Comparison of ENCODE assay signal across 7 mouse cellular contexts in the genomic region with DNA sequence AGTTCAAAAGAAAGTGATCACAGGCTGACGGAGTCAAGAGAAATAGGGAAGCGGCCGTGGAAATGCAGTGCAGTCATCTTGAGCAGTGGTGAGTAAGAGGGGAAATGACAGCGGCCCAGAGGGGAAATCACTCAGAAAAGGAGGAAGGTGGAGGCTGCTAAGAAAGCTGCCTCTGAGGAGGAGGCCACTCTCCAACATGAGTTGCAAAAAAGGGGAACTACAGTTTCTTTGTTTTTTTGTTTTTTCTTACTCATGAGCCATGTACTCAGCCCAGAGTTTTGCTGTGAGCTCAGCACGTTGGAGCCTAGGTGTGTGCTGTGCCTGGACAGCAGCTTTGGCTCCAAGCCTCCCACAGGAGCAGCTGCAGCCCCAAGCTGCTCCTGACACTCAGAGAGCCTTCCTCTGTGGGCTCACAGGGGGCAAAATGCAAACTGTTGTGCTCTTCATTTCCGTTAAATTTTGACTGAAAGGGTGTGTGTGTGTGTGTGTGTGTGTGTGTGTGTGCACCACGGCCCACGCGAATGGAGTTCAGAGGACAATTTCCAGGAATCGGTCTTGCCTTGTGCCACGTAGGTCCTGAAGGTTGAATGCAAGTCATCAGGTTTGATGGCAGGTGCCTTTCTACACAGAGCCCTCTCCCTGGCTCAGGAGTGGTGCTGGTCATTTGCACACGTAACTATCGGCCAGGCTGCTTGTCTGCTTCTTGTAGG. TPM values are rescaled to one million over a fixed set of nuclear protein-coding genes. Genes with fewer than 3 reads are reported as not detected.
DNase-seq lines count a peak whose midpoint lies in the region; ATAC-seq and TF ChIP-seq lines count a peak whose summit lies in the region.

No protein-coding gene starts in this region.

- no peaks in the 10 kb centered on the region for H3K36me3 ChIP-seq in macrophage (ENCODE audit: inconsistent target)

- H3K4me1 ChIP-seq in lung, adult 2 months (ENCODE audit: control insufficient read depth, insufficient read depth, low read length), result peaks cover 3% of the 10 kb centered on the region; the same call in 1 of the 2 replicates

- WGBS in lung, adult 2 months, result 45% methylated on average over 13 of the region's 13 CpGs
- 9% methylated on average over 13 of the region's 13 CpGs for WGBS in macrophage (ENCODE audit: missing documents)

- DNase-seq in lung, adult 18-20 months, result peak; percentile 58 to 59
- DNase-seq in lung, adult 2 months, result no peak
- peak; percentile 55 for DNase-seq in thymus, postnatal 4 days
- DNase-seq in right cerebral cortex, adult 18-20 months, result no peak
- no peak for DNase-seq in adrenal gland, adult 8-10 months

- ATAC-seq in common myeloid progenitor, adult 5-6 weeks (replicated peaks; ENCODE audit: low read depth, poor library complexity, severe bottlenecking), result peak; percentile 93

- peak overlapping the region; percentile 95 for H3K27ac ChIP-seq in macrophage

- H3K79me2 ChIP-seq in macrophage (ENCODE audit: inconsistent target), result no peaks in the 10 kb centered on the region

- no peak overlapping the region for H3K4me3 ChIP-seq in lung, adult 2 months (replicated peaks; ENCODE audit: extremely low read depth, low read depth, low read length)
- H3K4me3 ChIP-seq in macrophage (ENCODE audit: inconsistent target), result no peak overlapping the region

- no peak for TF ChIP-seq CTCF in lung, adult 2 months (IDR thresholded peaks at IDR 0.05; ENCODE audit: insufficient read depth, low read length)

- TF ChIP-seq POLR2A in lung, adult 2 months (IDR thresholded peaks at IDR 0.05; ENCODE audit: borderline replicate concordance, extremely low read depth, low read depth, low read length), result no peak

RNA-seq across cellular contexts. Expression of gene Cass4, which starts 7.7 kb away (rescaled TPM):
- polyA plus RNA-seq in lung, adult 2 months (2012; rRNA removed), result 3.4 and 7.6 TPM in 2 replicates
- total RNA-seq in common myeloid progenitor, adult 5-6 weeks (2017), result 0.44 and 1.5 TPM in 2 replicates
- total RNA-seq in macrophage (2018; cell fraction: chromatin; rRNA removed), result 1 to 10 TPM in 14 of 26 experiments, under 1 TPM in 12; 0.19 to 9.7 (median 1.1) TPM
- total RNA-seq in macrophage (2018; cell fraction: cytosol; rRNA removed), result 1 to 10 TPM in 10 of 26 experiments, under 1 TPM in 16; 0.13 to 4.9 (median 0.87) TPM
- total RNA-seq in macrophage (2018; cell fraction: nucleus; rRNA removed), result 1 to 10 TPM in 17 of 26 experiments, under 1 TPM in 8, not detected in 1; 0.22 to 5.6 (median 1.4) TPM
- polyA plus RNA-seq in macrophage (2018), result 0.40 to 3.1 TPM (median 0.60 TPM) in 3 replicates
- under 1 TPM in 3 of 4 experiments, not detected in 1; 0.12 to 0.25 (median 0.19) TPM for total RNA-seq in adrenal gland, adult 8-10 months (2022)

RNA-seq across cellular contexts. Expression of gene Cstf1, which starts 30.8 kb away (rescaled TPM):
- polyA plus RNA-seq in lung, adult 2 months (2012; rRNA removed), result 22.4 and 23.1 TPM in 2 replicates
- 40.3 and 52.1 TPM in 2 replicates for total RNA-seq in common myeloid progenitor, adult 5-6 weeks (2017)
- 10 to 100 TPM in 24 of 26 experiments, 1 to 10 TPM in 2; 8.3 to 33.5 (median 15.8) TPM for total RNA-seq in macrophage (2018; cell fraction: chromatin; rRNA removed)
- 10 to 100 TPM in 24 of 26 experiments, 1 to 10 TPM in 2; 9.6 to 16.7 (median 14.1) TPM for total RNA-seq in macrophage (2018; cell fraction: cytosol; rRNA removed)
- 10 to 100 TPM; 10.8 to 29.2 (median 14.9) TPM for total RNA-seq in macrophage (2018; cell fraction: nucleus; rRNA removed)
- polyA plus RNA-seq in macrophage (2018), result 12.6 to 20.9 TPM (median 16.2 TPM) in 3 replicates
- total RNA-seq in adrenal gland, adult 8-10 months (2022), result 10 to 100 TPM; 29.3 to 35.3 (median 33.4) TPM

RNA-seq across cellular contexts. Expression of gene Aurka, which starts 30.9 kb away (rescaled TPM):
- polyA plus RNA-seq in lung, adult 2 months (2012; rRNA removed), result 1.0 and 2.0 TPM in 2 replicates
- 56.2 and 57.1 TPM in 2 replicates for total RNA-seq in common myeloid progenitor, adult 5-6 weeks (2017)
- total RNA-seq in macrophage (2018; cell fraction: chromatin; rRNA removed), result 10 to 100 TPM in 1 of 26 experiments, 1 to 10 TPM in 24, under 1 TPM in 1; 0.73 to 12.3 (median 3.2) TPM
- total RNA-seq in macrophage (2018; cell fraction: cytosol; rRNA removed), result 1 to 10 TPM; 2.2 to 6.8 (median 3.6) TPM
- 10 to 100 TPM in 1 of 26 experiments, 1 to 10 TPM in 25; 1.2 to 11.5 (median 2.4) TPM for total RNA-seq in macrophage (2018; cell fraction: nucleus; rRNA removed)
- 1.9 to 8.0 TPM (median 6.1 TPM) in 3 replicates for polyA plus RNA-seq in macrophage (2018)
- 1 to 10 TPM; 1.8 to 3.2 (median 2.5) TPM for total RNA-seq in adrenal gland, adult 8-10 months (2022)

RNA-seq across cellular contexts. Expression of gene Rtf2, which starts 39.1 kb away (rescaled TPM):
- polyA plus RNA-seq in lung, adult 2 months (2012; rRNA removed), result 34.1 and 47.6 TPM in 2 replicates
- 139 and 158 TPM in 2 replicates for total RNA-seq in common myeloid progenitor, adult 5-6 weeks (2017)
- total RNA-seq in macrophage (2018; cell fraction: chromatin; rRNA removed), result 100 to 1,000 TPM in 18 of 26 experiments, 10 to 100 TPM in 8; 73.1 to 320 (median 125) TPM
- 100 to 1,000 TPM; 107 to 184 (median 136) TPM for total RNA-seq in macrophage (2018; cell fraction: cytosol; rRNA removed)
- total RNA-seq in macrophage (2018; cell fraction: nucleus; rRNA removed), result 100 to 1,000 TPM in 13 of 26 experiments, 10 to 100 TPM in 13; 67.4 to 176 (median 100) TPM
- 128 to 215 TPM (median 170 TPM) in 3 replicates for polyA plus RNA-seq in macrophage (2018)
- total RNA-seq in adrenal gland, adult 8-10 months (2022), result 10 to 100 TPM; 77.2 to 92.4 (median 82.4) TPM

RNA-seq across cellular contexts. Expression of gene Fam210b, which starts 55.9 kb away (rescaled TPM):
- 21.3 and 25.4 TPM in 2 replicates for polyA plus RNA-seq in lung, adult 2 months (2012; rRNA removed)
- 5.6 and 6.8 TPM in 2 replicates for total RNA-seq in common myeloid progenitor, adult 5-6 weeks (2017)
- total RNA-seq in macrophage (2018; cell fraction: chromatin; rRNA removed), result 1 to 10 TPM in 17 of 26 experiments, under 1 TPM in 9; 0.43 to 4.8 (median 1.2) TPM
- 10 to 100 TPM in 1 of 26 experiments, 1 to 10 TPM in 25; 4.6 to 10.2 (median 7.0) TPM for total RNA-seq in macrophage (2018; cell fraction: cytosol; rRNA removed)
- total RNA-seq in macrophage (2018; cell fraction: nucleus; rRNA removed), result 1 to 10 TPM; 1.2 to 6.9 (median 2.2) TPM
- 7.8 to 11.4 TPM (median 8.2 TPM) in 3 replicates for polyA plus RNA-seq in macrophage (2018)
- total RNA-seq in adrenal gland, adult 8-10 months (2022), result 10 to 100 TPM; 28.5 to 34.3 (median 29.9) TPM

Comparison
In these comparisons a context has a peak if more than half of its experiments do, and no peak if none do; other contexts are left out.
1. DNase-seq: peak in lung, adult 18-20 months (2 of 2) and thymus, postnatal 4 days (single experiment); none in lung, adult 2 months (single experiment), right cerebral cortex, adult 18-20 months (single experiment) and adrenal gland, adult 8-10 months (single experiment).
2. RNA of gene Aurka, which starts 30.9 kb away (total RNA-seq): 56.2 to 57.1 TPM in common myeloid progenitor, adult 5-6 weeks; 1.8 to 3.2 TPM in adrenal gland, adult 8-10 months; every median in the first group is over 10 times any median in the second.